Mouse (Mus musculus): ENCODE results near the gene Syn2.

Gene Syn2

DNA sequence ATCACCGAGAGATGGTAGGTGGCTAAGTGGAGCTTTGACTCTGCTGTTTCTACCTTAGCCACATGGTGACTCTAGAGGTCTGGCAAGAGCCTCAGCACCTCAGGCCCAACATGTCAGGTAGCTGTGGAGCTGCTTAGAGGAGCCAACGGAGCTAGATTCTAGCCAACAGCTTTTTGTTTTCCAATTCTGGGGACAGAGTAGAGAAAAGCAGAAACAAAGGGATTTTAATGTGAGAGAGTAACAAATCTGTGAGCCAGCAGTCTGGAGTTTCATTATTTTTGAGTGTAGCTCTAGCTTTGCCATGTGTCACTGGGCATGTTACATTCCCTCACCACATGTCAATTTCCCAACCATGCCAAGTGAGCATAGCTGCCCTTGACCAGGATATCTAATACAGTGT lies 109.5 kb downstream of the Syn2 start:
- DNase-seq (ENCODE audit: low spot score in 2 of 2): no peak

DNA sequence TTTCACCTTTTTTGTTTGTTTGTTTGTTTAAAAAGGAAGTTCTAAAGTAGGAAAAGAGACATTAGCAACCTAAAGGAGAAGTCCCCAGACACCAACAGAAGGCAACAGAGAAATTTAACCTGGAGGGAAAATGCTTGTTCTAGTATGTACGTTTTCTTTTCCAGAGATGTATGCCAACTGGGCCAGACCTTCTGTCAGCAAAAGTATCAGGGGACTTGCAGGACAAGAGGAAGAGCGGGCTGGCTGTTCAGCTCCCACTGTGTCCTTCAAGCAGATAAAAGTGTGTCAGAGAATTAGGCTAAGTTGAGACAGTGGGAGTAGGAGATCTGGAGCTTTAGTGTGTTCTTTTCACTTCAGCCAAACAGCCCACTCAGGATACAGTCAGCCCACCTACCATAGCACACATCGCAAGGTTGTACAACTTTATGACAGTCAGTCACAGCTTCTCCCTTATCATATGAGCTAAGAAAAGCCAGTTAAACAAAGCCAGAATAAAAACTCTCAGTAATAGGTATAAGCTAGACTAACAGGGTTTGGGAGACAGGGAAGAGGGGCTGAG lies 110.9 kb downstream of the Syn2 start:
- DNase-seq (ENCODE audit: low spot score in 2 of 2): no peak

DNA sequence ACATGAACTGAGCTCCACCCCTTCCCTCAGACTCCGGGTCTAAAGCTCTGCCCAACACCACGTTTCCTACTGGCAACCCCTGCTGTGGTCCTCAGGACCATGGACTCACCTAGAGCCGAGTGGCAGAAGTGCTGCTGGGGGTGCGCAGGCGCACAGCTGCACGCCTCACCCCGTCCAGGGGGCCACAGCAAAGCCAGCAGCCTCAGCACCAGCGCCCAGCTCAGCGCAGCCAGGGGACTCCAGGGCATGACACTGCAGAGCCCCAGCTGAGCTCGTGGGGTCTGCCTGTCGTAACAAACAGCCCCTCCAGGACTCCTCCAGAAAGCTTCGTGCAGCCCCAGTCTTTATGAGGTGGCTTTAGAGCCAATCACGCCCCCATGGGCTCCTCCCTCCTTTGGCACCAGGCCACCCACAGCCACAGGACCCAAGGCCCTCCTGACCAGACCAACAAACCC lies 116.9 kb downstream of the Syn2 start:
- no peak for DNase-seq (ENCODE audit: low spot score in 2 of 2)

DNA sequence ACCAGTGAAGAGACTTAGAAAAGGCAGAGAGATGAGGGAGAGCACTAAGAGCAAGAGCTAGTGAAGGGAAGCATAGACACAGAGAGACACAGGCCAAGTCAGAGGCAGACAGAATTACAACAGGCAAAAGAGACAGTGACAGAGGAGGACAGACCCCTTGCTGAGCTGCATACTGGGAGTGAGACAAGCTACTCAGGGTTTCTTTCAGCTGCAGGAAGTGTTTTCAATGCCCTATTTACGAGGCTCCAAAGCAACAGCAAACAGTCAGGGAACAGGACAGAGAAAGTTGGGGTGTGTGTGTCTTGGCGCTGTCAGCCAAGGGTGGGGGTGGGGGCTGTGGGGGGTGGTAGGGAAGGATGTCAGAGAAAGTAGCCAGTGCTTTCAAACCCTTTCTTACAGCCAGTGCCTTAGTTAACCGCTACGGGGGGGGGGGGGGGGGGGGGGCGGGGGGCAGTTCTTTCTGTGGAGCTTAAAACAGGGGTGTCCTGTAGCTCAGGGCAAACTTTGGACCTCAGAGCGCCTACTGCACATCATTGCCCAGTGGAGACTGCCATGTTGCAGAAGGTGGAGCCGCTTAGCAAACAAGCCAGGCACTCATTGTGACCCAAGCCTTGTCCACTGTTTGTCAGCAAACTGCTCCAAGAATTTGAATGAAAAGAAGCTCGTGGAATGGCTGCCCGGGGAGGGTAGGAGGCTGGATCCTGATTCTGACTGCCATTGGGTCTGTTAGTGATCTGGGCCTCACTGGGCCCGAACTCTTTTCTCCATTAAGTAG lies 117.6 kb downstream of the Syn2 start, which contains the start of gene Timp4:
Timp4 (minus strand) TSS at position 107 of the 775 bp plus-strand sequence.
- DNase-seq (ENCODE audit: low spot score in 2 of 2): no peak

DNA sequence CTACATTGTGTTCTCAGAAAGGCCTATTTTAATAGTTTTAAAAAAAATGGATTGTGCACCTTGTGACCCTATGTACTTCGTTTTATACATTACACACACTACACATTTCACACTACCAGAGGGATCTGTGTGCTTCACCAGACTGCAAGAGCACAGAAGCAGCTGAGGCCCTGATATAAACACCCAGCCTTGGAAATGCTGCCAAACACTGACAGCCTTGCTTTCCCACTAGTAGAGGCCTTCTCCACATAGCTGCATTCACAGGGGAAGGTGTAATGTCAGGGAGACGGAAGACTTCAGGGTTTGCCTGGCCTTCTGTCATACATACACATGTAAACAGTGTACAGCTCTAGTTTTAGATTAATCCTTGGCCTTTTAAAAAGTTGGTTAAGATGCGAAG lies 120.5 kb downstream of the Syn2 start:
- no peak for DNase-seq (ENCODE audit: low spot score in 2 of 2)

DNA sequence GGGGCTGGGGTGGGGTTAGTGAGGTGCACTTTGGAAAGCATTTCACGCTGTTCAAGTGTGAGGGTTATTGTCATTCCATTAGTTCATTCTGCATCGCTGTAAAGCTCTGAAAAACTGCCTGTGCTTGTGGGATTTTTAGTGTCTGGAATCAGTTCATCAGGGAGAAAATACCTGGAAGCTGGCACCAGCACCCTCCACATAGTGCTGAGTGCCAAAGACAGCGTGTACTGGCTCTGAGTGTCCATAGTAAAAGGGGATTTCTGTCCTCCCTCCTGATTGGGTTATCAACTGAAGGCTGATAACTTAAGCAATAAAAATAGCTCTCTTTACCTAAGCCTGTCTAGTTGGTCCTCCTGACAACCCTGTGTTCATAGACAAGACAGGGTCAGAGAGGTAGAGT lies 125.8 kb downstream of the Syn2 start:
- no peak for DNase-seq (ENCODE audit: low spot score in 2 of 2)

DNA sequence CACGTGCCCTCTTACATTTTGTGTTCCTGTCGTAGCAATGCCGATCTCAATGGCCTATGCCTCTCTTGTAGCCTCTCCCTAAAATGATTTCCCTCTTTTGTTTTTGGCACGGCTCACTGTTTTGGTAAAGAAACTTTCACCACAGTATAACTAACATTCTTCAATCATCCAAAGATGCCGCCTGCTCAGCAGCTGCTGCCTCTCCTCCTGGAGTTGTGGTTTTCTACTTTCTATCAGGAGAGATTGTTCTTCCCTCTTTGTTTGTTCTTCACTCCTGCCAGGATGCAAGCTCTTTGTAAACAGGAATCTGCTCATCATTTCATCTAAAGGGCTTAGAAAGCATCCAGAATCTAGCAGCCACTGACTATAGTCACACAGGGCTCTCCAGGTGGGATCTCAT lies 132.1 kb downstream of the Syn2 start:
- no peak for DNase-seq (ENCODE audit: low spot score in 2 of 2)

DNA sequence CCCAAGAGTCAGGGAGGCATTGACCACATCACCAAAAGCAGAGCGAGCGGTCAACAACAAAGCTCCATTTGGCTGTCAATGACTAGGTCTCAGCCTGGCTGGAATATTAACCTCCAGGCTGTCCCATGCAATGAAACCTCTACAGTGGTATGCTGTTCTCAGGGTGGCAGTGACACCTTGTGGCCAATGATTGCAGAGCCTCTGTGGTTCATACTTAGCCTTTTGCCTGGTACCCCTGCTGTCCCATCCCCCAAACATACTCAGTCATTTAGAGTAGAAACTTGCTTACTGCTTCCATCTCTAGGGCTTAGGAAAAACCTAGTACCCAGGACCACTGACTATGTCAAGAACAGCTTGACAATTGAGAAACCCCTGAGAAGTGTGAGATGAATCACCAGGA lies 133.2 kb downstream of the Syn2 start:
- no peak for DNase-seq (ENCODE audit: low spot score in 2 of 2)

DNA sequence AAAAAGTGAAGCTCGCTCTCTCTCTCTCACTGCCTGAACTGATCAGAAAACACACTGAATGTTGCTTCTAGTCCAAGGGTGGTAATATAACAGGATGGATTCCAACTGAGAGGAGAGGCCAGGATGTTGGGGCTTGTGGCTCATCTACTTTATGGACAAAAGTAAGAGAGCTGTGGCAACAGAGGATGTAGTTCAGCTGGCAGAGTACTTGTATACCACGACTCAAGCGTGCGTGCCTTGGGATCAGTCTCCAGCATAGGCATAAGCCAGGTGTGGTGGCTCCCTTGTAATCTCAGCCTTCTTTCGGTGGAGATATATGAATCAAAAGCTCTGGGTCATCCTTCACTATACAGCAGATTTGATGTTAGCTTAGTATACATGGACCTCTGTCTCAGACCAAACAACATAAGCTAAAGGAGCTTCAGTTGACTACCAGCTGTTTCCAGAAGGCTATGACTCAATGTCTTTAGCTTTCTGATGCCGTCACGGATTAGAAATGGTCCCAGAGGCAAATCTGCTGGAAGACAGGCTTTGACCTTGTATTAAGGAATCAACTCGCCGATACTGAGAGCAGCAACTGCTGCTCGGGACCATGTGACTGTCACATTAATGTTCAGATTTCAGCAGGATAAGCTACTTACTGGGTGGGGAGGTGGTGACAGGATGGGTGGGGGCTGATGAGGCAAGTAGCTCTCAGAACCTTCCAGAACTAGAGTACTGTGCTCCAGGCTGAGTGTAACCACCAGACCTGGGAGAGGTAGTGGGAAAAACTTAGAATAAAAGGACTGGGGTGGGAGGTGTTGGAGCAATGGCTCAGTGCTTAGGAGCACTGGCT lies 134.1 kb downstream of the Syn2 start:
- DNase-seq (ENCODE audit: low spot score in 2 of 2): no peak

GRCm38 (mm10) chr6:115269561-115269960 lies 134.9 kb downstream of the Syn2 start:
- no peak for DNase-seq (ENCODE audit: low spot score in 2 of 2)

DNA sequence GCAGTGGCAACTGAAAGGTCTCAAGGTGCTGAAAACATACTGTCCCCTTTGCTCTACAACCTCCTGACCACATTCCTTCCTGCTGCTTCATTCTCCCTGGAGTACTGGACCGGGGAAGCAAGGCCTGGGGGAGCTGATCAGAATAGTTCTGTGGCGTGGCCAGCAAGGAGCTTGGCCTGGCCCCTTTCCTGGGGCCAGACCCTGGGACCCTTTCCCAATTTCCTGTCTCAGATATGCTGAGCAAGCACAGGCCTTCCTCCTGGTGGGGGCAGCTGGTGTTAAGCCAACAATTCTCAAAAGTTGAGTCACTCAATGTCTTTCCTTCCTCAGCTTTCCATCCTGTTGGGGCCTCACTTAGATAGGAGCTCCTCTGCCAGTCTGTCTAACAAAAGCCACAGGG lies 135.4 kb downstream of the Syn2 start:
- DNase-seq (ENCODE audit: low spot score in 2 of 2): no peak

GRCm38 (mm10) chr6:115271326-115271725 lies 136.6 kb downstream of the Syn2 start:
- no peak for DNase-seq (ENCODE audit: low spot score in 2 of 2)

GRCm38 (mm10) chr6:115271866-115272271 lies 137.2 kb downstream of the Syn2 start:
- DNase-seq (ENCODE audit: low spot score in 2 of 2): no peak

DNA sequence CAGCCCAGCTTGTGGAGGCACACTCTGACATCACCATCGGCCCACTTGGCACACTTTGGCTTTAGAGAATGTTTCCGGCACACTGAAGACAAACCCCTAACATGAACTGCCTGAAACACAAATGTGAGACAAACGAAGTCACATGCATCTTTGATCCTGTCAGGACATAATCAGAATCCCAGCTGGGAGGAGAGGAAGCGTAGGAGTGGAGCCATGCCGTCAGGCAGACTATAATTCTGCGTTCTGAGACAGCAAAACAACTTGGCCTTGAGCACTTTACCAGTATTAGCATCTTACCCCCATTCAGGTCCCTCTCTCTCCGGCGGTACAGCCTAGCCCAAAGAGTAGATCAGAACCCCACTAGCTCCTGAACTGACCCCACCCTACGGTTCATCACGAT lies 138.6 kb downstream of the Syn2 start:
- DNase-seq (ENCODE audit: low spot score in 2 of 2): no peak

DNA sequence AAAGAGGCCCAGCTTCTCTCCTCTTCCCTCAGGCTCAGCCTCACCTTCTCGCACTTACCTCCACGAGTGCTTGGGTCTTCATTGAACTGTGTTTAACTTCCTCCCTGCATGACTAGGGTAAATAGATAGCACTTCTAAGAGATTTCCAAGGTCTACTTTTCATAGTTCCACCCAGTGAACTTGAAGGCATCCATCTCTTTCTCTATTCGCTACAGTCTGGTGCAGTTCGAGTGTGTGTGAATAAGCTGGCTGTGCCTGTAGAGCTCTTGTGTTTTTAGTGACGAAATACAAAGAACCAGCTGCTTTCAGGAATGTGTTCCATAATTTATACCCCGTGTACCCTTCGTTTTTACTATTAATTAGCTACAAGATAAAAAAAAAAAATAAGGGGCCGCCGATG lies 140.0 kb downstream of the Syn2 start:
- no peak for DNase-seq (ENCODE audit: low spot score in 2 of 2)

GRCm38 (mm10) chr6:115275116-115275815 lies 140.6 kb downstream of the Syn2 start:
- DNase-seq (ENCODE audit: low spot score in 2 of 2): no peak

- no peak for DNase-seq (ENCODE audit: low spot score in 2 of 2)
These were observed 143.4 kb downstream of the Syn2 start for GRCm38 (mm10) chr6:115278086-115278485.

- DNase-seq (ENCODE audit: low spot score in 2 of 2): no peak
These were observed 144.9 kb downstream of the Syn2 start for GRCm38 (mm10) chr6:115279639-115280038.

- DNase-seq (ENCODE audit: low spot score in 2 of 2): no peak
These were observed 149.5 kb downstream of the Syn2 start for GRCm38 (mm10) chr6:115284153-115284552.

- no peak for DNase-seq (ENCODE audit: low spot score in 2 of 2)
These were observed 151.7 kb downstream of the Syn2 start for GRCm38 (mm10) chr6:115286441-115286840.

- no peak for DNase-seq (ENCODE audit: low spot score in 2 of 2)
These were observed 153.5 kb downstream of the Syn2 start for GRCm38 (mm10) chr6:115288223-115288622.

DNA sequence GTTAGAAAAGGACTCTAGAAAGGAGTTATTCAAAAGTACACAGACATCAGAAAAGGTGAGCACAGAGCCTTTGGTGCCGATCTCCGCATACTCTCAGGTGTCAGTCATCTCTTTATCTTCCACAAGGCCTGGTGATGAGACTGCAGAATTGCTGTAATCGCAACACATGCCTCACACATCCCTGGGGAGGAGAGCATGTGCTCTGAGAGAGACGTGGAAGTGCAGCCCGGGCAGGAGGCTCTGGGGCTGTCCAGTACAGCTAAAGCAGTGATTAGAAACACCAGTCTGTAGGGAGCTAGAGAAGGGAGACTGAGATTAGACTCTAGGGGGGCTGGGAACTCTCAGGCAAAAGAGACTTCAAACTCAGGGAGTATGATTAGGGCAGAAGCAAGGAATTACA lies 155.9 kb downstream of the Syn2 start:
- no peak for DNase-seq (ENCODE audit: low spot score in 2 of 2)
